Mouse (Mus musculus) limb, embryonic 15.5 days (tissue): ENCODE measurements around the gene Slc2a4. TPM values are rescaled to one million over a fixed set of nuclear protein-coding genes. Genes with fewer than 3 reads are reported as not detected.
A peak's percentile ranks its signal among the peaks of the same experiment; 100 is the strongest.

Experiments
- ATAC-seq: fragments of 200-750 bp; cut with Nextera tagmentation; 2 replicates; pipeline ENCODE4 v1.8.0; 2017; ENCODE audit warnings: low read depth, moderate TSS enrichment; ENCODE audit not compliant: insufficient number of reproducible peaks, low FRiP score, low TSS enrichment
- H3K27ac ChIP-seq: fragments of 300-500 bp; sonication (generic); 2 replicates; pipeline ENCODE4 v1.5.1; 2015; ENCODE audit warnings: moderate library complexity, mild to moderate bottlenecking, inconsistent platforms
- H3K27me3 ChIP-seq: fragments of 300-500 bp; sonication (generic); 2 replicates; pipeline ENCODE4 v1.6.1; 2015; ENCODE audit warnings: inconsistent platforms
- H3K36me3 ChIP-seq: fragments of 300-500 bp; sonication (generic); 2 replicates; pipeline ENCODE4 v1.6.1; 2015; ENCODE audit warnings: inconsistent platforms
- H3K4me1 ChIP-seq: fragments of 300-500 bp; sonication (generic); 2 replicates; pipeline ENCODE4 v1.6.1; 2015; ENCODE audit warnings: inconsistent platforms
- H3K4me2 ChIP-seq: fragments of 300-500 bp; sonication (generic); 2 replicates; pipeline ENCODE4 v1.6.1; 2015; ENCODE audit warnings: mild to moderate bottlenecking, inconsistent platforms
- H3K4me3 ChIP-seq: fragments of 300-500 bp; sonication (generic); 2 replicates; pipeline ENCODE4 v1.5.1; 2015; ENCODE audit warnings: mild to moderate bottlenecking, inconsistent platforms
- H3K9ac ChIP-seq: fragments of 300-500 bp; sonication (generic); 2 replicates; pipeline ENCODE4 v1.6.1; 2015; ENCODE audit warnings: inconsistent platforms
- H3K9me3 ChIP-seq: fragments of 300-500 bp; sonication (generic); 2 replicates; pipeline ENCODE4 v1.6.1; 2016; ENCODE audit warnings: inconsistent platforms
- WGBS: fragments of 180-500 bp; shearing (Covaris S2); methylation state at CpG from one replicate; pipeline ENCODE4 v1.1.7; 2015; 5-methylcytosine and 5-hydroxymethylcytosine counted together
- microRNA-seq: library from miRNA; unstranded; fragments of <30 nt; microRNA quantifications from one replicate; pipeline ENCODE4, GENCODE M21; 2016
- polyA plus RNA-seq: library from polyadenylated mRNA; unstranded; fragments of >200 nt; fragmentation: Nextera tagmentation; extraction: Ambion mirVana; gene quantifications from 2 replicates; pipeline ENCODE4 v1.2.1, GENCODE M21; 2015

The Slc2a4 gene
- polyA plus RNA-seq, 1 experiment from 2014 or later: 23.0 TPM

- H3K4me3 ChIP-seq: no peak overlapping the region
- peaks cover 61% of the 10 kb centered on the region for H3K36me3 ChIP-seq
- no peaks in the 10 kb centered on the region for H3K27me3 ChIP-seq
- H3K9me3 ChIP-seq: no peaks in the 10 kb centered on the region
- peaks cover 19% of the 10 kb centered on the region for H3K4me1 ChIP-seq
- WGBS: 93% methylated on average over 9 of the region's 9 CpGs
- no peak overlapping the region for H3K4me2 ChIP-seq
- no peak overlapping the region for H3K27ac ChIP-seq
- no peak for ATAC-seq
- no peak overlapping the region for H3K9ac ChIP-seq
Measured at GRCm38 (mm10) chr11:69904311-69904710, 43.7 kb downstream of the Slc2a4 start.

GRCm38 (mm10) chr11:69902972-69903371 is 45.0 kb downstream of the Slc2a4 start:
- 89% methylated on average over 13 of the region's 13 CpGs for WGBS
- ATAC-seq: no peak
- Histone ChIP-seq H3K27me3 (no peaks in the 10 kb centered on the region), H3K4me1 (peaks cover 23% of the 10 kb centered on the region), H3K36me3 (peaks cover 47% of the 10 kb centered on the region), H3K9me3 (no peaks in the 10 kb centered on the region), H3K27ac (peak overlapping the region; percentile 98; the same call in 1 of the 2 replicates), H3K9ac (no peak overlapping the region), H3K4me3 (peak overlapping the region; percentile 86), H3K4me2 (peak overlapping the region; percentile 91)

- Histone ChIP-seq H3K4me2 (peak overlapping the region; percentile 91), H3K4me1 (peaks cover 23% of the 10 kb centered on the region), H3K27ac (peak overlapping the region; percentile 98), H3K9ac (peak overlapping the region; percentile 84), H3K27me3 (no peaks in the 10 kb centered on the region), H3K9me3 (no peaks in the 10 kb centered on the region), H3K4me3 (peak overlapping the region; percentile 86), H3K36me3 (peaks cover 38% of the 10 kb centered on the region)
- ATAC-seq: no peak
- under 1% methylated on average over 36 of the region's 39 CpGs for WGBS
Measured at GRCm38 (mm10) chr11:69901993-69902392, 46.0 kb downstream of the Slc2a4 start.

GRCm38 (mm10) chr11:69901406-69901846 is 46.6 kb downstream of the Slc2a4 start:
- H3K9ac ChIP-seq: peak overlapping the region; percentile 84
- no peaks in the 10 kb centered on the region for H3K9me3 ChIP-seq
- H3K27me3 ChIP-seq: no peaks in the 10 kb centered on the region
- H3K36me3 ChIP-seq: peaks cover 32% of the 10 kb centered on the region
- ATAC-seq: peak; percentile 78
- peak overlapping the region; percentile 98 for H3K27ac ChIP-seq
- peak overlapping the region; percentile 86 for H3K4me3 ChIP-seq
- H3K4me2 ChIP-seq: peak overlapping the region; percentile 91
- peaks cover 23% of the 10 kb centered on the region for H3K4me1 ChIP-seq
- under 1% methylated on average over 42 of the region's 42 CpGs for WGBS

- under 1% methylated on average over 38 of the region's 38 CpGs for WGBS
- no peaks in the 10 kb centered on the region for H3K27me3 ChIP-seq
- H3K27ac ChIP-seq: peak within 1 kb of the TSS; percentile 98
- no peaks in the 10 kb centered on the region for H3K9me3 ChIP-seq
- ATAC-seq: peak; percentile 92
- peak within 1 kb of the TSS; percentile 91 for H3K4me2 ChIP-seq
- peak within 1 kb of the TSS; percentile 86 for H3K4me3 ChIP-seq
- H3K36me3 ChIP-seq: peaks cover 25% of the 10 kb centered on the region
- H3K9ac ChIP-seq: peak within 1 kb of the TSS; percentile 84
- peaks cover 23% of the 10 kb centered on the region for H3K4me1 ChIP-seq
Measured at GRCm38 (mm10) chr11:69900471-69901405, 47.2 kb downstream of the Slc2a4 start, which contains the start of the genes 2810408A11Rik and Neurl4. 2810408A11Rik (minus strand) TSS chr11:69900987. Neurl4 (plus strand) TSS chr11:69901072.

GRCm38 (mm10) chr11:69899870-69900269 is 48.1 kb downstream of the Slc2a4 start:
- Histone ChIP-seq H3K27ac (peak overlapping the region; percentile 98; the same call in 1 of the 2 replicates), H3K9me3 (no peaks in the 10 kb centered on the region), H3K27me3 (no peaks in the 10 kb centered on the region), H3K4me2 (peak overlapping the region; percentile 91), H3K4me1 (peaks cover 23% of the 10 kb centered on the region), H3K9ac (no peak overlapping the region), H3K4me3 (peak overlapping the region; percentile 86), H3K36me3 (peaks cover 17% of the 10 kb centered on the region)
- 10% methylated on average over 4 of the region's 4 CpGs for WGBS
- ATAC-seq: no peak

- Histone ChIP-seq H3K4me3 (no peak within 1 kb of the TSS), H3K36me3 (no peaks in the 10 kb centered on the region), H3K4me1 (peaks cover 12% of the 10 kb centered on the region), H3K27me3 (no peaks in the 10 kb centered on the region), H3K4me2 (no peak within 1 kb of the TSS), H3K27ac (no peak within 1 kb of the TSS), H3K9ac (no peak within 1 kb of the TSS), H3K9me3 (no peaks in the 10 kb centered on the region)
- 69% methylated on average over 4 of the region's 4 CpGs for WGBS
- no peak for ATAC-seq
Measured at GRCm38 (mm10) chr11:69895291-69895690, 52.7 kb downstream of the Slc2a4 start, which contains the start of gene Acap1. Acap1 (minus strand) TSS chr11:69895539.

- Histone ChIP-seq H3K4me3 (no peak overlapping the region), H3K9ac (no peak overlapping the region), H3K9me3 (no peaks in the 10 kb centered on the region), H3K4me1 (peaks cover 9% of the 10 kb centered on the region), H3K4me2 (no peak overlapping the region), H3K36me3 (no peaks in the 10 kb centered on the region), H3K27ac (no peak overlapping the region), H3K27me3 (no peaks in the 10 kb centered on the region)
- WGBS: 55% methylated on average over 5 of the region's 5 CpGs
- ATAC-seq: no peak
Measured at GRCm38 (mm10) chr11:69894671-69895070, 53.3 kb downstream of the Slc2a4 start.

Small RNA genes lying within 50 kb of the gene (microRNA-seq; reads per million reads assigned to microRNA genes)
- not detected for gene Gm44349

Other genes starting within 250 kb of the Slc2a4 start
- 20.0 and 20.9 TPM in 2 replicates for gene Polr2a, start 189.6 kb downstream of the Slc2a4 start, polyA plus RNA-seq
- 0.09 and 0.15 TPM in 2 replicates for gene Slc35g3, start 186.2 kb downstream of the Slc2a4 start, polyA plus RNA-seq
- gene Zbtb4, start 182.3 kb downstream of the Slc2a4 start, polyA plus RNA-seq: 5.1 and 5.4 TPM in 2 replicates
- 18.6 and 30.0 TPM in 2 replicates for gene Chrnb1, start 152.2 kb downstream of the Slc2a4 start, polyA plus RNA-seq
- 3.4 and 3.9 TPM in 2 replicates for gene Fgf11, start 146.3 kb downstream of the Slc2a4 start, polyA plus RNA-seq
- gene Tmem102, start 142.6 kb downstream of the Slc2a4 start, polyA plus RNA-seq: 8.1 and 8.9 TPM in 2 replicates
- gene Gm39566, start 132.9 kb downstream of the Slc2a4 start, polyA plus RNA-seq: not detected in 2 replicates
- not detected in 2 replicates for gene Spem2, start 129.7 kb downstream of the Slc2a4 start, polyA plus RNA-seq
- 0.28 TPM in 1 of 2 replicates, not detected in the other for gene Spem1, start 126.0 kb downstream of the Slc2a4 start, polyA plus RNA-seq
- gene Nlgn2, start 110.4 kb downstream of the Slc2a4 start, polyA plus RNA-seq: 7.6 and 8.7 TPM in 2 replicates
- gene Tmem256, start 109.7 kb downstream of the Slc2a4 start, polyA plus RNA-seq: 325 and 365 TPM in 2 replicates
- 132 and 134 TPM in 2 replicates for gene Plscr3, start 101.8 kb downstream of the Slc2a4 start, polyA plus RNA-seq
- gene Tnk1, start 89.5 kb downstream of the Slc2a4 start, polyA plus RNA-seq: 4.1 and 5.0 TPM in 2 replicates
- 0.31 and 0.73 TPM in 2 replicates for gene Tmem95, start 70.2 kb downstream of the Slc2a4 start, polyA plus RNA-seq
- gene Kctd11, start 66.8 kb downstream of the Slc2a4 start, polyA plus RNA-seq: 20.5 TPM in 2 replicates
- gene Acap1, start 52.6 kb downstream of the Slc2a4 start, polyA plus RNA-seq: 2.7 and 3.1 TPM in 2 replicates
- gene 2810408A11Rik, start 47.2 kb downstream of the Slc2a4 start, polyA plus RNA-seq: 7.6 and 8.4 TPM in 2 replicates
- 7.1 and 7.3 TPM in 2 replicates for gene Neurl4, start 47.1 kb downstream of the Slc2a4 start, polyA plus RNA-seq
- gene Gps2, start 34.3 kb downstream of the Slc2a4 start, polyA plus RNA-seq: 71.5 and 77.1 TPM in 2 replicates
- 1,601 and 1,681 TPM in 2 replicates for gene Eif5a, start 26.2 kb downstream of the Slc2a4 start, polyA plus RNA-seq
- 3.6 and 4.6 TPM in 2 replicates for gene Ybx2, start 12.4 kb downstream of the Slc2a4 start, polyA plus RNA-seq
- gene Cldn7, start 16.6 kb upstream of the Slc2a4 start, polyA plus RNA-seq: 8.1 and 13.1 TPM in 2 replicates
- gene Ctdnep1, start 33.0 kb upstream of the Slc2a4 start, polyA plus RNA-seq: 24.6 and 32.0 TPM in 2 replicates
- 111 and 119 TPM in 2 replicates for gene Elp5, start 34.3 kb upstream of the Slc2a4 start, polyA plus RNA-seq
- gene Gabarap, start 43.0 kb upstream of the Slc2a4 start, polyA plus RNA-seq: 545 and 568 TPM in 2 replicates
- 72.2 and 81.6 TPM in 2 replicates for gene Phf23, start 47.6 kb upstream of the Slc2a4 start, polyA plus RNA-seq
- 42.2 and 43.1 TPM in 2 replicates for gene Dvl2, start 52.4 kb upstream of the Slc2a4 start, polyA plus RNA-seq
- 92.2 and 100 TPM in 2 replicates for gene Acadvl, start 67.2 kb upstream of the Slc2a4 start, polyA plus RNA-seq
- 9.6 and 10.7 TPM in 2 replicates for gene Dlg4, start 68.8 kb upstream of the Slc2a4 start, polyA plus RNA-seq
- 0.93 and 1.1 TPM in 2 replicates for gene Asgr1, start 105.9 kb upstream of the Slc2a4 start, polyA plus RNA-seq
- 0.54 and 0.83 TPM in 2 replicates for gene Asgr2, start 144.5 kb upstream of the Slc2a4 start, polyA plus RNA-seq
- gene Mgl2, start 182.1 kb upstream of the Slc2a4 start, polyA plus RNA-seq: 1.2 and 1.6 TPM in 2 replicates
- 1.8 and 2.3 TPM in 2 replicates for gene Clec10a, start 208.0 kb upstream of the Slc2a4 start, polyA plus RNA-seq